Mouse (Mus musculus) small intestine, adult 2 months (tissue): ENCODE data around the gene Aco2.

Experiments used
- CTCF ChIP-seq: fragments of 200-500 bp; IDR thresholded peaks from 2 replicates; pipeline ENCODE4 v1.5.1; 2012; ENCODE audit warnings: low read depth, mild to moderate bottlenecking, control low read depth, inconsistent platforms, low read length, moderate library complexity, mixed read lengths; ENCODE audit not compliant: insufficient replicate concordance, insufficient read length; ENCODE audit errors: extremely low read depth
- POLR2A ChIP-seq: fragments of 200-500 bp; IDR thresholded peaks from 2 replicates; pipeline ENCODE4 v1.6.1; 2012; ENCODE audit warnings: low read depth, mild to moderate bottlenecking, control low read depth, inconsistent platforms, low read length, moderate library complexity

GRCm38 (mm10) chr15:81872262-81873136, at the start of gene Aco2:
- no peak for TF ChIP-seq POLR2A
- TF ChIP-seq CTCF = no peak
